Mouse (Mus musculus): ENCODE data around the gene 1700057G04Rik. TPM values are rescaled to one million over a fixed set of nuclear protein-coding genes. Genes with fewer than 3 reads are reported as not detected.

The 1700057G04Rik gene
- polyA plus RNA-seq, 1 experiment from 2014 or later: not detected

DNA sequence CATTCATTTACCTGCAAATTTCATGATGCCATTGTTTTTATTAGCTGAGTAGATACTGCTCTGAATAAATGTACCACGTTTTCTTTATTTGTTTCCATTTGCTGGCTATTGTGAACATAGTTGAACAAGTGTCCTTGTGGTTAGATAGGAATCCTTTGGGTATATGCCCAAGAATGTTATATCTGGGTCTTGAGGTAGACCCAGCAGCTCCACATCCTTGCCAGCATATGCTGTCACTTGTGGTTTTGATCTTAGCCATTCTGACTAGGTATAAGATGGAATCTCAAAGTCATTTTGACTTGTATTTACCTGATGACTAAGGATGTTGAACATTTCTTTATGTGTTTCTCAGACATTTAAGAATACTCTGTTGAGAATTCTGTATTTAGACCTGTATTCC lies 77.7 kb downstream of the 1700057G04Rik start:
- ATAC-seq: no peak

GRCm38 (mm10) chr9:92387404-92387803 lies 78.2 kb downstream of the 1700057G04Rik start:
- no peak for ATAC-seq
- Histone ChIP-seq H3K4me2 (ENCODE audit: low read length) (no peak overlapping the region), H3K4me3 (ENCODE audit: low read depth, low read length) (no peak overlapping the region), H3K4me1 (ENCODE audit: control insufficient read depth, insufficient read depth, low read length) (no peaks in the 10 kb centered on the region), H3K27ac (ENCODE audit: low read depth, low read length) (no peak overlapping the region), H3K36me3 (ENCODE audit: control insufficient read depth, insufficient read depth, low read length) (no peaks in the 10 kb centered on the region), H3K9ac (ENCODE audit: low read length) (no peak overlapping the region), H3K27me3 (replicated peaks; ENCODE audit: control insufficient read depth, insufficient read depth, low read length) (no peaks in the 10 kb centered on the region), H3K9me3 (replicated peaks; ENCODE audit: control insufficient read depth, low read length) (no peaks in the 10 kb centered on the region)
- 87% methylated on average over 1 of the region's 1 CpGs for WGBS
- DNase-seq (ENCODE audit: low spot score): no peak

More for the DNA sequence above, 77.7 kb downstream of the 1700057G04Rik start:
- Histone ChIP-seq H3K4me1 (ENCODE audit: control insufficient read depth, insufficient read depth, low read length) (no peaks in the 10 kb centered on the region), H3K4me3 (ENCODE audit: low read depth, low read length) (no peak overlapping the region), H3K9me3 (replicated peaks; ENCODE audit: control insufficient read depth, low read length) (no peaks in the 10 kb centered on the region), H3K36me3 (ENCODE audit: control insufficient read depth, insufficient read depth, low read length) (no peaks in the 10 kb centered on the region), H3K9ac (ENCODE audit: low read length) (no peak overlapping the region), H3K27ac (ENCODE audit: low read depth, low read length) (no peak overlapping the region), H3K4me2 (ENCODE audit: low read length) (no peak overlapping the region), H3K27me3 (replicated peaks; ENCODE audit: control insufficient read depth, insufficient read depth, low read length) (no peaks in the 10 kb centered on the region)
- WGBS: 77% methylated on average over 1 of the region's 1 CpGs
- no peak for DNase-seq (ENCODE audit: low spot score)

DNA sequence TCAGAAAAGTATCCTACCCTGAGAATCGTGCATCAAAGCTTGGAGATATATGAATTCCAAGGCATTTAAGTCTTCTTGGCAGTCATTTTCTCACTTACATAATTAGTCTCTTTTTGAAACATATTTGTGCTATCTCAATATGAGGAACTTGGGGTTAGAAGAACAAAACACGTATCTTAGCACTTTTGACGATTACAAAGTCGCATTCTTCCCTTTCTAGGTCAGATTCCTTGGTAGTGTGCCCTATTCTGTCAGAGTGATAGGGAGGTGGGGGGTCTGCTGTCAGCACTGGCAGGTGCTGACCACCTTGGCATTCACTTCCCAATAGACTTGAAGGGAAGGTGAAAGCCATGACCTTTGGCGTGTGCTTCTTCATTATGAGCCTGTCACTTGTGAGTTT lies 93.5 kb downstream of the 1700057G04Rik start:
- Histone ChIP-seq H3K4me3 (ENCODE audit: low read depth, low read length) (no peak overlapping the region), H3K9me3 (replicated peaks; ENCODE audit: control insufficient read depth, low read length) (no peaks in the 10 kb centered on the region), H3K27me3 (replicated peaks; ENCODE audit: control insufficient read depth, insufficient read depth, low read length) (no peaks in the 10 kb centered on the region), H3K27ac (ENCODE audit: low read depth, low read length) (no peak overlapping the region), H3K36me3 (ENCODE audit: control insufficient read depth, insufficient read depth, low read length) (no peaks in the 10 kb centered on the region), H3K9ac (ENCODE audit: low read length) (no peak overlapping the region), H3K4me2 (ENCODE audit: low read length) (no peak overlapping the region), H3K4me1 (ENCODE audit: control insufficient read depth, insufficient read depth, low read length) (no peaks in the 10 kb centered on the region)
- ATAC-seq (no peak), DNase-seq (ENCODE audit: low spot score) (no peak)
- 90% methylated on average over 5 of the region's 5 CpGs for WGBS

Small RNA genes within 50 kb of the gene (microRNA-seq; reads per million reads assigned to microRNA genes)
- gene Mir6386: not detected

Other genes with a start within 250 kb of the 1700057G04Rik start
- gene Plscr5, start 116.4 kb upstream of the 1700057G04Rik start, polyA plus RNA-seq (2014; fragmentation: Nextera tagmentation; extraction: Ambion mirVana): 0.24 TPM in 1 of 2 replicates, not detected in the other
- gene Plscr1, start 59.6 kb upstream of the 1700057G04Rik start, polyA plus RNA-seq (2014; fragmentation: Nextera tagmentation; extraction: Ambion mirVana): 7.1 and 8.6 TPM in 2 replicates
- 0.46 and 0.93 TPM in 2 replicates for gene Plscr2, start 33.8 kb upstream of the 1700057G04Rik start, polyA plus RNA-seq (2014; fragmentation: Nextera tagmentation; extraction: Ambion mirVana)
- 1.1 and 1.7 TPM in 2 replicates for gene Plscr4, start 148.0 kb downstream of the 1700057G04Rik start, polyA plus RNA-seq (2014; fragmentation: Nextera tagmentation; extraction: Ambion mirVana)
- gene Plod2, start 232.8 kb downstream of the 1700057G04Rik start, polyA plus RNA-seq (2014; fragmentation: Nextera tagmentation; extraction: Ambion mirVana): 10.4 and 11.0 TPM in 2 replicates

Measured in forebrain, embryonic 14.5 days (tissue).